Mouse (Mus musculus): ENCODE results near the gene Deup1. TPM values are rescaled to one million over a fixed set of nuclear protein-coding genes. Genes with fewer than 3 reads are reported as not detected.

The Deup1 gene
- polyA plus RNA-seq, 1 experiment from 2014 or later = 6.2 TPM

GRCm38 (mm10) chr9:15550461-15550961, 77.2 kb downstream of the Deup1 start:
- no peaks in the 10 kb centered on the region for H3K9me3 ChIP-seq (ENCODE audit: control insufficient read depth, low read length)
- no peaks in the 10 kb centered on the region for H3K36me3 ChIP-seq (ENCODE audit: control insufficient read depth, insufficient read depth, low read length)

DNA sequence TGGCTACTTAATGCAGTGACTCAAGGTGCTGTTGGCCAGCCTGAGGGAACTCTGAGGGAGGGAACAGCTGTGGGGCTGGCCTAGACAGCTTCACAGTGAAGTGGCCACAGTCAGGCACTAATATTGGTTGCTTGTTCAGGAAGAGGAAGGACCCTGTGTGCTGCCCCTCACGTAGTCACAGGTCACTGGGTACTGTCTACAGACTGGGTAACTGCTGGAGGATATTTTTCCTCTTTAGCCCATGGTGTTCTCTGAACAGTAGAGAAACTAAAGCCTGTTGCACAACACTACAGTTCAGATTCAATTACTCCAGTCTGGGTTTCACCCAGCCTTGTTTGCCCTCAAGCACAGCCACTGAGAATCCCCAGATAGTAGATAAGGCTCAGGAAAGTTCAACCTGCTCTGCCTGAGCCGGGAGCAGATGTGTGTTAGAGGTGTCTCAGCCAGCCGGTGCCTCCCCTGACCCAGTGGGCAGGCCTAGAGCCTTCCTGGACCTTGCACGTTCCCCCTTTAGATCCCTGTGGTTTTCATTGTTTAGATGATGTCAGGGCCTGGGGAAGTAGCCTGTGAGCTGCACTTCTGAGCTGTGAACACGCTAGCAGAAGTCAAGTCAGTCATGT, 85.9 kb downstream of the Deup1 start:
- WGBS = 73% methylated on average over 5 of the region's 5 CpGs
- Histone ChIP-seq H3K4me2 (replicated peaks; ENCODE audit: low read depth, low read length) (no peak overlapping the region), H3K36me3 (ENCODE audit: control insufficient read depth, insufficient read depth, low read length) (no peaks in the 10 kb centered on the region), H3K27me3 (ENCODE audit: control insufficient read depth, insufficient read depth, low read length) (no peaks in the 10 kb centered on the region), H3K27ac (ENCODE audit: low read depth, low read length) (no peak overlapping the region), H3K9me3 (ENCODE audit: control insufficient read depth, low read length) (no peaks in the 10 kb centered on the region), H3K4me1 (replicated peaks; ENCODE audit: control insufficient read depth, insufficient read depth, low read length) (no peaks in the 10 kb centered on the region), H3K9ac (ENCODE audit: low read depth, low read length) (no peak overlapping the region), H3K4me3 (ENCODE audit: low read depth, low read length) (no peak overlapping the region)
- DNase-seq (ENCODE audit: low spot score) (no peak), ATAC-seq (ENCODE audit: low FRiP score) (no peak)

More at GRCm38 (mm10) chr9:15550461-15550961, 77.2 kb downstream of the Deup1 start:
- Histone ChIP-seq H3K9ac (ENCODE audit: low read depth, low read length) (no peak overlapping the region), H3K27ac (ENCODE audit: low read depth, low read length) (no peak overlapping the region), H3K4me1 (replicated peaks; ENCODE audit: control insufficient read depth, insufficient read depth, low read length) (no peaks in the 10 kb centered on the region), H3K27me3 (ENCODE audit: control insufficient read depth, insufficient read depth, low read length) (no peaks in the 10 kb centered on the region), H3K4me2 (replicated peaks; ENCODE audit: low read depth, low read length) (no peak overlapping the region), H3K4me3 (ENCODE audit: low read depth, low read length) (no peak overlapping the region)
- DNase-seq (ENCODE audit: low spot score) (no peak), ATAC-seq (ENCODE audit: low FRiP score) (no peak)
- 92% methylated on average over 4 of the region's 4 CpGs for WGBS

DNA sequence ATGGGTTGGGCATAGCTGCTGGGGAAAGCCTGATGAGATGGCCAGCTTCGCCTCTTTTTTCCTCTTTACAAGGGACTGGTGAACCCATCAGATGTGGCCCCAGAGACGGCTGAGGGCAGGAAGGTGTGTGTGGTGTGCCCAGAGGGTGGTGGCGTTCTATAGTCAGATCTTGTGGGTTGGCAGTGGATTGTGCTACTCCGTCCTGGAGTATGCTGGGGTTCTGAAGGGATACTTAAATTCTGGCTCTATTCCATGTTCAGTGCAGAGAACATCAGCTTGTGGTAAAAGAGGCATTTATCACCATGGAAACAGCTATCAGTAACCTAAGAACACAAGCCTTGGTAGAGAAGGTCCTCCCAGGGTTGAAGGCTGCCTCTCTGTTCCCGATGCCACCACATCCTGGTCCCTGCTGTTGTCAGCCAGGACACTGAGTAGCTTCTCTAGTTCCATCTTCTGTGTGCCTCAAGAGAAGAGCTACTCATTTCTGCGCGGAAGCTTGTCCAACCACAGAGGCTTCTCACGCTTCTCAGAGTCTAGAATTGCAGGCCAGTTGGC, 88.7 kb downstream of the Deup1 start:
- H3K4me1 ChIP-seq (replicated peaks; ENCODE audit: control insufficient read depth, insufficient read depth, low read length) = no peaks in the 10 kb centered on the region
- no peaks in the 10 kb centered on the region for H3K27me3 ChIP-seq (ENCODE audit: control insufficient read depth, insufficient read depth, low read length)
- no peaks in the 10 kb centered on the region for H3K36me3 ChIP-seq (ENCODE audit: control insufficient read depth, insufficient read depth, low read length)
- WGBS = 92% methylated on average over 8 of the region's 8 CpGs
- no peak overlapping the region for H3K9ac ChIP-seq (ENCODE audit: low read depth, low read length)
- no peaks in the 10 kb centered on the region for H3K9me3 ChIP-seq (ENCODE audit: control insufficient read depth, low read length)
- H3K4me2 ChIP-seq (replicated peaks; ENCODE audit: low read depth, low read length) = no peak overlapping the region
- no peak overlapping the region for H3K4me3 ChIP-seq (ENCODE audit: low read depth, low read length)
- ATAC-seq (ENCODE audit: low FRiP score) (no peak), DNase-seq (ENCODE audit: low spot score) (no peak)
- H3K27ac ChIP-seq (ENCODE audit: low read depth, low read length) = no peak overlapping the region

DNA sequence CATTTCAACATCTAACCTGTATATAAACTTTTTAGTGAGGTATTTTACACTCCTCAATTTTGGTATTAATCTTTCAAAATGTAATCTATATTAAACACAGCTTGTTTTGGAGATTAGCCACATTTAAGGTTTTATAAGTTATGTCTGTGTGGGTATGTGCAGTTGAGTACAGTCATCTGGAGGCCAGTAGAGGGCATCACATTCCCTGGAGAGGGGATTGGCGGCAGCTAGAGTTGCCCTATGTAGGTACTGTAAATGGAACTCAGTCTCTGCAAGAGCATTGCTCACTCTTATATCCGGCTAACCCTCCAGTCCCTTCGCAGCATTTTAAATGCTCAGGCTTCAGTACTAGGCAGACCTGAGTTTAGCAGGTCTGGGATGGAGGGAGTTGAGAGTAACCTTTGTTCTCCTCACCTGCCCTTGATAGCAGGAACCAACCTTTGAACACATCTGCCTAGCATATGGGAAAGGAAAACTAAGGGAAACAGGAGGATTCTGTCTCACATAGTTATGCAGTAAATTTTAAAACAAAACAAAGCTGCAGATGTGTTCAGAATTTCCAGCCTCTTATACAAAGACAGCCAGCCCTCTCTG, 90.2 kb downstream of the Deup1 start:
- no peak overlapping the region for H3K27ac ChIP-seq (ENCODE audit: low read depth, low read length)
- H3K9ac ChIP-seq (ENCODE audit: low read depth, low read length) = no peak overlapping the region
- no peaks in the 10 kb centered on the region for H3K4me1 ChIP-seq (replicated peaks; ENCODE audit: control insufficient read depth, insufficient read depth, low read length)
- no peak overlapping the region for H3K4me3 ChIP-seq (ENCODE audit: low read depth, low read length)
- H3K9me3 ChIP-seq (ENCODE audit: control insufficient read depth, low read length) = no peaks in the 10 kb centered on the region
- ATAC-seq (ENCODE audit: low FRiP score) = no peak
- no peaks in the 10 kb centered on the region for H3K27me3 ChIP-seq (ENCODE audit: control insufficient read depth, insufficient read depth, low read length)
- no peaks in the 10 kb centered on the region for H3K36me3 ChIP-seq (ENCODE audit: control insufficient read depth, insufficient read depth, low read length)
- DNase-seq (ENCODE audit: low spot score) = no peak
- WGBS = 83% methylated on average over 3 of the region's 3 CpGs
- H3K4me2 ChIP-seq (replicated peaks; ENCODE audit: low read depth, low read length) = no peak overlapping the region

DNA sequence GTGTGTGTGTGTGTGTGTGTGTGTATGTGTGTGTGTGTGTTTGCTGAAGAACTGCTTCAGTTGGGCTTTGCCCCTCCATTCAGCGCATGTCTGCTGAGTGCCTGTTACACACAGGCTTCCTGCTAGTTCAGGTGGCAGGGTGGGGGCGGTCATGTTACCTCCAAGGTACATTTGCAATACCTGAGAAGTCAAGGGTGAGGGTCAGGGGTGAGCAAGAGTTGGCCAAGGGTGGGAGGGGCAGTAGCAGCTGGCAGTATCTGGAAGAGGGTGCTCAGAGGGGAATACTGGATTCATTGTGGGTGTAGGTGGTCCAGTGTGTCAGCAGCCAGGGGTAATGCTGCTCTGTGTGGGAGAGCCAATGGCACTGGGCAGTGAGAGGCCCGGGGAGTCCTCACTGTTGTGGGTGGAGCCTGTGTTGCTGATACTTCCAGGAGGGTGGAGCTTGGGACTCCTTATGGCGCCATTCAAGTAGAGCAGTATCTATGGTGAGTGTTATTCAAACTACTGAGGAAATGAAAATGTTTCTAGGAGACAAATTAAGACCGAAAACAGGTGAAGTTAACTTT, 90.8 kb downstream of the Deup1 start:
- WGBS = 93% methylated on average over 5 of the region's 5 CpGs
- Histone ChIP-seq H3K27ac (ENCODE audit: low read depth, low read length) (no peak overlapping the region), H3K27me3 (ENCODE audit: control insufficient read depth, insufficient read depth, low read length) (no peaks in the 10 kb centered on the region), H3K4me3 (ENCODE audit: low read depth, low read length) (no peak overlapping the region), H3K4me1 (replicated peaks; ENCODE audit: control insufficient read depth, insufficient read depth, low read length) (no peaks in the 10 kb centered on the region), H3K9me3 (ENCODE audit: control insufficient read depth, low read length) (no peaks in the 10 kb centered on the region), H3K36me3 (ENCODE audit: control insufficient read depth, insufficient read depth, low read length) (no peaks in the 10 kb centered on the region), H3K9ac (ENCODE audit: low read depth, low read length) (no peak overlapping the region), H3K4me2 (replicated peaks; ENCODE audit: low read depth, low read length) (no peak overlapping the region)
- DNase-seq (ENCODE audit: low spot score) (no peak), ATAC-seq (ENCODE audit: low FRiP score) (no peak)

GRCm38 (mm10) chr9:15535418-15535817, 92.3 kb downstream of the Deup1 start:
- H3K4me3 ChIP-seq (ENCODE audit: low read depth, low read length) = no peak overlapping the region
- 47% methylated on average over 5 of the region's 5 CpGs for WGBS
- H3K9me3 ChIP-seq (ENCODE audit: control insufficient read depth, low read length) = no peaks in the 10 kb centered on the region
- ATAC-seq (ENCODE audit: low FRiP score) (no peak), DNase-seq (ENCODE audit: low spot score) (no peak)
- no peak overlapping the region for H3K9ac ChIP-seq (ENCODE audit: low read depth, low read length)
- no peaks in the 10 kb centered on the region for H3K36me3 ChIP-seq (ENCODE audit: control insufficient read depth, insufficient read depth, low read length)
- H3K27me3 ChIP-seq (ENCODE audit: control insufficient read depth, insufficient read depth, low read length) = no peaks in the 10 kb centered on the region
- no peak overlapping the region for H3K4me2 ChIP-seq (replicated peaks; ENCODE audit: low read depth, low read length)
- no peak overlapping the region for H3K27ac ChIP-seq (ENCODE audit: low read depth, low read length)
- no peaks in the 10 kb centered on the region for H3K4me1 ChIP-seq (replicated peaks; ENCODE audit: control insufficient read depth, insufficient read depth, low read length)

- ATAC-seq (ENCODE audit: low FRiP score) = no peak
- no peak overlapping the region for H3K27ac ChIP-seq (ENCODE audit: low read depth, low read length)
- no peak overlapping the region for H3K9ac ChIP-seq (ENCODE audit: low read depth, low read length)
- no peak for DNase-seq (ENCODE audit: low spot score)
- 98% methylated on average over 2 of the region's 2 CpGs for WGBS
- H3K27me3 ChIP-seq (ENCODE audit: control insufficient read depth, insufficient read depth, low read length) = no peaks in the 10 kb centered on the region
- 0 out of 2 replicates have a peak, but pooled peaks cover 2% of the 10 kb centered on the region for H3K4me1 ChIP-seq (replicated peaks; ENCODE audit: control insufficient read depth, insufficient read depth, low read length)
- H3K9me3 ChIP-seq (ENCODE audit: control insufficient read depth, low read length) = no peaks in the 10 kb centered on the region
- no peaks in the 10 kb centered on the region for H3K36me3 ChIP-seq (ENCODE audit: control insufficient read depth, insufficient read depth, low read length)
- no peak overlapping the region for H3K4me3 ChIP-seq (ENCODE audit: low read depth, low read length)
- H3K4me2 ChIP-seq (replicated peaks; ENCODE audit: low read depth, low read length) = no peak overlapping the region
These were observed 93.6 kb downstream of the Deup1 start for GRCm38 (mm10) chr9:15534110-15534509.

DNA sequence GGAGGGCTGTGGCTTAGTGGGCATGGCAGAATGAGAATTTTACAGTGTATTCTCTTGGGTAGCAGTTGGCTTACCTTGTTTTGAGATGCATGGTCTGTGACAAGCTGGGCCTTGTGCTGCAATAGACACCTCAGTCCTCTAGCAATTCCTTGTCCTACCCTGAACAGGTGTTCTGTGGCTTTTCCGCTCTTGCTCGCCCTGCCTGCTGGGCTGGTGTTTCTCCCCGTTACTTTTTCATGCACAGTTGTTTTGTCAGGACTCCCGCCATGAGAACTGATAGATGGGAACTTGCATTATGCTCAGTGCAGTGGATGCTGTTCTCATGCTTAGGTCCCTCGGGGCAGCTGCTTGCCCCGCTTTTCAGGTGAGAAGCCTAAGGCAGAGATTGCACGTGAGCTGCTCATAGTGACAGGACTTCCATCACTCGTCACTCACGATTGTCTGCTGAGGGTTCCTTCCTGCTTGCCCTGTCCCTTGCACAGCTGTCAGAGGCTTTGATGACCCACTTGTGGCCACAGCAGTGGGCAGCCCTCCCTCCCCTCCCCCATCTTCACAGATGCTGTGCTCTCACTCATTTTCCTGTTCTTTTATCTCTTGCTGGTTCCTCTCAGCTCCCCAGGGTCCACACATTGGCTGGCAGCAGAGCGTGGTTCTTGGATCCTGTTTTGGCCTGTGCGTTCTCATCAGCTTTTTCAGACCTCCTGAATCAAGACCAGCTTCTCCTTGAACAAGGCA, 94.2 kb downstream of the Deup1 start:
- no peak overlapping the region for H3K9ac ChIP-seq (ENCODE audit: low read depth, low read length)
- 0 out of 2 replicates have a peak, but pooled peaks cover 2% of the 10 kb centered on the region for H3K4me1 ChIP-seq (replicated peaks; ENCODE audit: control insufficient read depth, insufficient read depth, low read length)
- no peaks in the 10 kb centered on the region for H3K9me3 ChIP-seq (ENCODE audit: control insufficient read depth, low read length)
- ATAC-seq (ENCODE audit: low FRiP score) (no peak; the same call in 1 of the 2 replicates), DNase-seq (ENCODE audit: low spot score) (peak; percentile 20)
- no peaks in the 10 kb centered on the region for H3K36me3 ChIP-seq (ENCODE audit: control insufficient read depth, insufficient read depth, low read length)
- no peak overlapping the region for H3K27ac ChIP-seq (ENCODE audit: low read depth, low read length)
- 70% methylated on average over 11 of the region's 11 CpGs for WGBS
- H3K27me3 ChIP-seq (ENCODE audit: control insufficient read depth, insufficient read depth, low read length) = no peaks in the 10 kb centered on the region
- H3K4me2 ChIP-seq (replicated peaks; ENCODE audit: low read depth, low read length) = no peak overlapping the region
- H3K4me3 ChIP-seq (ENCODE audit: low read depth, low read length) = no peak overlapping the region
